Mouse (Mus musculus) monocyte, adult 2 months (primary cell): ENCODE data around the gene Rps6kc1.

Experiments used
- DNase-seq, 2 experiments: peaks; one replicate each; pipeline ENCODE4 v3.0.0; 2022; ENCODE audit warnings: low spot score in 2 of 2, low read depth in 1 of 2

Gene Rps6kc1

GRCm38 (mm10) chr1:190675455-190675854, 236.1 kb downstream of the Rps6kc1 start:
- no peak for DNase-seq

- no peak for DNase-seq
Observed at GRCm38 (mm10) chr1:190669099-190669498, 242.5 kb downstream of the Rps6kc1 start.

GRCm38 (mm10) chr1:190667821-190668220, 243.7 kb downstream of the Rps6kc1 start:
- DNase-seq = no peak

GRCm38 (mm10) chr1:190667326-190667725, 244.2 kb downstream of the Rps6kc1 start:
- no peak for DNase-seq

- DNase-seq = no peak
Observed at GRCm38 (mm10) chr1:190665490-190665875, 246.1 kb downstream of the Rps6kc1 start.

- DNase-seq = no peak
Observed at GRCm38 (mm10) chr1:190664767-190665489, 246.6 kb downstream of the Rps6kc1 start.

GRCm38 (mm10) chr1:190663996-190664395, 247.6 kb downstream of the Rps6kc1 start:
- DNase-seq = no peak

GRCm38 (mm10) chr1:190662736-190663135, 248.8 kb downstream of the Rps6kc1 start:
- DNase-seq = no peak

GRCm38 (mm10) chr1:190661764-190662163, 249.8 kb downstream of the Rps6kc1 start:
- DNase-seq = no peak

GRCm38 (mm10) chr1:190661249-190661648, 250.3 kb downstream of the Rps6kc1 start:
- no peak for DNase-seq

GRCm38 (mm10) chr1:190659722-190660502, 251.7 kb downstream of the Rps6kc1 start:
- DNase-seq = no peak

GRCm38 (mm10) chr1:190658266-190658665, 253.3 kb downstream of the Rps6kc1 start:
- DNase-seq = no peak

GRCm38 (mm10) chr1:190656089-190656488, 255.5 kb downstream of the Rps6kc1 start:
- DNase-seq = no peak

GRCm38 (mm10) chr1:190655651-190656050, 255.9 kb downstream of the Rps6kc1 start:
- no peak for DNase-seq

GRCm38 (mm10) chr1:190655081-190655480, 256.5 kb downstream of the Rps6kc1 start:
- no peak for DNase-seq

- DNase-seq = no peak
Observed at GRCm38 (mm10) chr1:190654694-190655001, 256.9 kb downstream of the Rps6kc1 start.

- no peak for DNase-seq
Observed at GRCm38 (mm10) chr1:190653989-190654693, 257.4 kb downstream of the Rps6kc1 start.

- no peak for DNase-seq
Observed at GRCm38 (mm10) chr1:190653081-190653480, 258.5 kb downstream of the Rps6kc1 start.
